Mouse (Mus musculus) bone marrow macrophage, adult 2 months (primary cell): Measurements from ENCODE around the gene Mdh2.

Source experiments
- CTCF ChIP-seq: IDR thresholded peaks from 2 replicates; pipeline ENCODE4 v1.5.1; 2012; ENCODE audit warnings: low read depth, mild to moderate bottlenecking, low read length, moderate library complexity
- POLR2A ChIP-seq: IDR thresholded peaks from 2 replicates; pipeline ENCODE4 v1.6.1; 2012; ENCODE audit warnings: mild to moderate bottlenecking, low read depth, low read length, borderline replicate concordance

DNA sequence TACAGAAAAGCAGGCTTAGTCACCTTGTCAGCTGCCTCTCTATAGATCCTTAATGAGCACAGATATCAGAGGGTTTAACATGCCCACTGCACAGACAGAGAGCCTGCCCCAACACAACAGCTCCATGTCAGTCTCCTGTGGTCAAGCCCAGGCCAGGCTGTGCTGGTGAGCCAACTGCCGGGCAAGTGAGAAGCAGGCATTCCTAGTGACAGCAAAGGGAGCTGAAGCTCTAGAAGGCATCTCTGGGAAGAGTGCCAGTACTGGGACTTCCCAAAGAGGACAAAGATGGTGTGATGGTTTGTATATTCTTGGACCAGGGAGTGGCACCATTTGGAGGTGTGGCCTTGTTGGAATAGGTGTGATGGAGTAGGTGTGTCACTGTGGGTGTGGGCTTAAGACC lies 27.2 kb upstream of the Mdh2 start:
- no peak for TF ChIP-seq POLR2A
- TF ChIP-seq CTCF = no peak
